Mouse (Mus musculus) ES-E14 (cell line): ENCODE results near the gene Ksr1. TPM values are rescaled to one million over a fixed set of nuclear protein-coding genes. Genes with fewer than 3 reads are reported as not detected.

Experiments
- DNase-seq: peaks from one replicate; pipeline ENCODE4 v3.0.0-alpha.2; 2013; ENCODE audit warnings: low read depth, low spot score
- H3K27ac ChIP-seq: 2 replicates; pipeline ENCODE4 v1.5.1; 2012; ENCODE audit warnings: low read depth, mild to moderate bottlenecking, low read length, moderate library complexity, mixed read lengths; ENCODE audit not compliant: poor library complexity, insufficient read depth, severe bottlenecking
- H3K36me3 ChIP-seq: 2 replicates; pipeline ENCODE4 v1.6.1; 2012; ENCODE audit warnings: mild to moderate bottlenecking, low read length, moderate library complexity, mixed read lengths; ENCODE audit not compliant: control insufficient read depth, poor library complexity, insufficient read depth, severe bottlenecking
- H3K4me1 ChIP-seq, 2 experiments: fragments of 150-350 bp in 1 of 2; sonication (generic) in 1 of 2; 2 replicates each; pipeline ENCODE4 v1.6.1; 2012; ENCODE audit warnings: low read length in 2 of 2, mild to moderate bottlenecking in 1 of 2, mixed read lengths in 1 of 2; ENCODE audit not compliant: control insufficient read depth in 2 of 2, insufficient read depth in 2 of 2, poor library complexity in 1 of 2
- H3K4me3 ChIP-seq, 2 experiments: fragments of 150-350 bp in 1 of 2; sonication (generic) in 1 of 2; 2 replicates each; pipeline ENCODE4 v1.5.1; 2012; ENCODE audit warnings: low read length in 2 of 2, low read depth in 1 of 2, mild to moderate bottlenecking in 1 of 2, mixed read lengths in 1 of 2; ENCODE audit not compliant: insufficient read depth in 1 of 2, poor library complexity in 1 of 2, severe bottlenecking in 1 of 2
- H3K9ac ChIP-seq: 2 replicates; pipeline ENCODE4 v1.6.1; 2012; ENCODE audit warnings: low read depth, mild to moderate bottlenecking, low read length, mixed read lengths; ENCODE audit not compliant: poor library complexity, insufficient read depth, severe bottlenecking
- H3K9me3 ChIP-seq: fragments of 150-350 bp; sonication (generic); 2 replicates; pipeline ENCODE4 v1.6.1; 2012; ENCODE audit warnings: low read depth, mild to moderate bottlenecking, low read length; ENCODE audit not compliant: control insufficient read depth, insufficient read depth
- CHD2 ChIP-seq: IDR thresholded peaks from 2 replicates; pipeline ENCODE4 v1.6.1; 2014; ENCODE audit warnings: mild to moderate bottlenecking, low read depth, low read length, inconsistent platforms
- HCFC1 ChIP-seq: IDR thresholded peaks from 2 replicates; pipeline ENCODE4 v1.6.1; 2012; ENCODE audit warnings: low read length, inconsistent platforms, borderline replicate concordance; ENCODE audit not compliant: insufficient read depth
- MAFK ChIP-seq: IDR thresholded peaks from 2 replicates; pipeline ENCODE4 v1.6.1; 2014; ENCODE audit warnings: mild to moderate bottlenecking, low read depth, low read length, inconsistent platforms; ENCODE audit not compliant: insufficient read depth
- ZC3H11A ChIP-seq: IDR thresholded peaks from 2 replicates; pipeline ENCODE4 v1.6.1; 2012; ENCODE audit warnings: low read depth, mild to moderate bottlenecking, inconsistent platforms, low read length, borderline replicate concordance
- ZNF384 ChIP-seq: IDR thresholded peaks from 2 replicates; pipeline ENCODE4 v1.6.1; 2012; ENCODE audit warnings: low read depth, low read length, inconsistent platforms
- in situ Hi-C, 2 experiments: fragments of 600-800 bp; cut with MboI; formaldehyde crosslinking; loops; one replicate each; pipeline ENCODE4 v1.15.1; 2025; ENCODE audit warnings: low sequenced_read_pairs in 2 of 2, inconsistent platforms in 1 of 2; ENCODE audit not compliant: unreplicated experiment in 2 of 2
- total RNA-seq: library from RNA; depleted of rRNA; stranded (reverse); fragments of 300-350 nt; gene quantifications from 2 replicates; pipeline ENCODE4 v1.2.3, GENCODE M21; 2012

The Ksr1 gene
- total RNA-seq, 1 experiment, result 11.3 TPM

GRCm38 (mm10) chr11:79087731-79088311 lies 58.4 kb downstream of the Ksr1 start:
- Histone ChIP-seq H3K27ac (no peak overlapping the region), H3K9me3 (no peaks in the 10 kb centered on the region), H3K9ac (no peak overlapping the region), H3K4me1 (peaks cover 13 to 32% of the 10 kb centered on the region in 2 experiments; a peak in 3 of 4 replicates), H3K36me3 (no peaks in the 10 kb centered on the region), H3K4me3 (no peak overlapping the region)
- in situ Hi-C loops, result no loop called here
- DNase-seq, result no peak
- TF ChIP-seq HCFC1 (no peak), CHD2 (no peak), MAFK (no peak), ZNF384 (no peak), ZC3H11A (no peak)

- no peak for DNase-seq
- Histone ChIP-seq H3K27ac (no peak overlapping the region), H3K4me1 (peaks cover 9 to 22% of the 10 kb centered on the region in 2 experiments; a peak in 3 of 4 replicates), H3K36me3 (no peaks in the 10 kb centered on the region), H3K9me3 (no peaks in the 10 kb centered on the region), H3K4me3 (no peak overlapping the region), H3K9ac (no peak overlapping the region)
- no peak for TF ChIP-seq MAFK
- TF ChIP-seq HCFC1, result no peak
- no peak for TF ChIP-seq CHD2
- no peak for TF ChIP-seq ZC3H11A
- no peak for TF ChIP-seq ZNF384
- in situ Hi-C loops, result no loop called here
These were observed 59.4 kb downstream of the Ksr1 start for GRCm38 (mm10) chr11:79086787-79087186.

- no peak for DNase-seq
- Histone ChIP-seq H3K4me3 (no peak overlapping the region), H3K9ac (no peak overlapping the region), H3K36me3 (no peaks in the 10 kb centered on the region), H3K27ac (no peak overlapping the region), H3K4me1 (peaks cover 9 to 16% of the 10 kb centered on the region in 2 experiments; a peak in 3 of 4 replicates), H3K9me3 (no peaks in the 10 kb centered on the region)
- in situ Hi-C loops, result no loop called here
- TF ChIP-seq CHD2, result no peak
- TF ChIP-seq HCFC1, result no peak
- no peak for TF ChIP-seq ZNF384
- no peak for TF ChIP-seq MAFK
- TF ChIP-seq ZC3H11A, result no peak
These were observed 61.1 kb downstream of the Ksr1 start for GRCm38 (mm10) chr11:79085059-79085458.

DNA sequence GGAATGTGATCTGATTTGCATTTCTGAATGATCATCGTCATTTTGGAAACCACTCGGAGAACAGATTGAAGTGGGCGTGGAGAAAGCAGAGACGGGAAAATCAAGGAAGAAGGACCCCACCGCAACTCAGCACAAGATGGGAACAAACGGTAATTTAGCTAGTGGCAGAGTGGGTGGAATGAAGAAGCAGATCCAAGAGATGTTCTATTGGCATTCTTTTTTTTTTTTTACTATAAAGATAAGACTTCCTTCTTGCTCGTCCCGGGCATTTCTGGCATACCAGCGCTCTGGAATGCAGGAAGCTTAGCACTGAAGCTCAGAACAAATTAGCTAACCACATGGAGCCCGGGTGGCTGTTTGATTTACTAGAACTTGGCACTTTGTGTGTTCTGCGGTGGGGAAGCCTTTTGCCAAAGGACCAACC lies 63.2 kb downstream of the Ksr1 start:
- Histone ChIP-seq H3K27ac (no peak overlapping the region), H3K4me3 (no peak overlapping the region), H3K9ac (no peak overlapping the region), H3K36me3 (no peaks in the 10 kb centered on the region), H3K9me3 (no peaks in the 10 kb centered on the region), H3K4me1 (peaks cover 3 to 6% of the 10 kb centered on the region in 2 experiments; a peak in 3 of 4 replicates)
- in situ Hi-C loops, result no loop called here
- DNase-seq, result no peak
- TF ChIP-seq ZC3H11A (no peak), MAFK (no peak), HCFC1 (no peak), CHD2 (no peak), ZNF384 (no peak)
